Mouse (Mus musculus) thymus, adult 2 months (tissue): ENCODE measurements around the gene Ttc39a.

Experiments
- CTCF ChIP-seq: fragments of 200-500 bp; IDR thresholded peaks from 2 replicates; pipeline ENCODE4 v1.5.1; 2012; ENCODE audit warnings: mild to moderate bottlenecking, control low read depth, low read length, moderate library complexity, borderline replicate concordance; ENCODE audit not compliant: control insufficient read depth, poor library complexity, insufficient read depth; ENCODE audit errors: extremely low read depth
- POLR2A ChIP-seq: fragments of 200-500 bp; IDR thresholded peaks from 2 replicates; pipeline ENCODE4 v1.6.1; 2012; ENCODE audit warnings: mild to moderate bottlenecking, low read length, control low read depth, moderate library complexity; ENCODE audit not compliant: control insufficient read depth, poor library complexity, insufficient read depth; ENCODE audit errors: extremely low read depth

- TF ChIP-seq POLR2A (no peak), CTCF (no peak)
Measured at GRCm38 (mm10) chr4:109430250-109430649, 23.8 kb downstream of the Ttc39a start.
